Mouse (Mus musculus) frontal cortex, adult (tissue): ENCODE measurements around the gene Itga9.

ENCODE experiments used
- ATAC-seq: cut with Nextera tagmentation; 2 replicates; pipeline ENCODE4 v1.9.2; 2017; ENCODE audit warnings: mild to moderate bottlenecking, moderate library complexity, mixed read lengths; ENCODE audit not compliant: low TSS enrichment

Gene Itga9

GRCm38 (mm10) chr9:118943941-118944340 is 337.5 kb downstream of the Itga9 start:
- ATAC-seq, result no peak

- no peak for ATAC-seq
These were observed 337.9 kb downstream of the Itga9 start for GRCm38 (mm10) chr9:118944388-118944787.

GRCm38 (mm10) chr9:118948486-118948885 is 342.0 kb downstream of the Itga9 start:
- ATAC-seq, result no peak

GRCm38 (mm10) chr9:118949124-118949523 is 342.6 kb downstream of the Itga9 start:
- ATAC-seq, result peak; percentile 67

- ATAC-seq, result no peak
These were observed 343.2 kb downstream of the Itga9 start for GRCm38 (mm10) chr9:118949654-118950053.

GRCm38 (mm10) chr9:118950061-118950460 is 343.6 kb downstream of the Itga9 start:
- no peak for ATAC-seq
